In genomic region chr5:117864588-117865300, GRCm38 (mm10) we compare ENCODE assay signal across 8 mouse cellular contexts.
DNase-seq lines count a peak whose midpoint lies in the region.

No protein-coding gene starts in this region.

- DNase-seq in kidney, postnatal 4 days = peak; percentile 37 to 40
- no peak for DNase-seq in kidney, adult 8-10 months
- DNase-seq in frontal cortex, postnatal 14 days (ENCODE audit: low spot score in 2 of 2) = peak; percentile 30 to 43
- peak; percentile 34 to 80 for DNase-seq in left cerebral cortex, adult 8-10 months (ENCODE audit: low spot score in 2 of 2)
- peak; percentile 19 for DNase-seq in right cerebral cortex, postnatal 4 days
- no peak for DNase-seq in lung, postnatal 25 days (ENCODE audit: low spot score)
- no peak for DNase-seq in lung, postnatal 4 days
- no peak for DNase-seq in spleen, adult 12 weeks (ENCODE audit: low spot score)

Comparison
In these comparisons a context has a peak if more than half of its experiments do, and no peak if none do; other contexts are left out.
1. DNase-seq: peak in kidney, postnatal 4 days (2 of 2), frontal cortex, postnatal 14 days (2 of 2), left cerebral cortex, adult 8-10 months (2 of 2) and right cerebral cortex, postnatal 4 days (single experiment); none in kidney, adult 8-10 months (0 of 2), lung, postnatal 25 days (single experiment), lung, postnatal 4 days (0 of 2) and spleen, adult 12 weeks (single experiment).